Mouse (Mus musculus) left cerebral cortex, adult 11 months (tissue): Measurements from ENCODE around the gene Kcnq1.
A peak's percentile ranks its signal among the peaks of the same experiment; 100 is the strongest.

Experiments
- DNase-seq: peaks from one replicate; pipeline ENCODE4 v3.0.0; 2022; ENCODE audit warnings: low spot score

The Kcnq1 gene

DNA sequence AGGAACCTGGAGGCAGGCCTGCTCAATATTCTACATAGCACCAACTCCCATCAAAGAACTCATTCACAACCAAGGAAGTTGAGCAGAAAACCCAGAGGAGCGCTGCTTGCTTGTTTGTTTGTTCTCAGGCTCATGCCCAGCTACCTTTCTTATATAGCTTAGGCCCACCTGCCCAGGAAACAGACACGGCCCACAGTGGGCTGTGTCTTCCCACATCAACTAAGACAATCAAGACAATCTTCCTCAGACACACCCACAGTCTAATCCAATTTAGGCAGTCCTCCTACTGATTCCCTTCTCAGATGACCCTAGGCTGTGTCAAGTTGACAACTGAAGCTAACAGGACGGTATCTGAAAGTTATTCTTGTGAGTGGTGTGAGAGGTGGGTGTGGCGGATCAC, at the start of gene Kcnq1:
Gene Kcnq1 (plus strand): TSS at position 301 of the 400 bp plus-strand sequence.
- DNase-seq, result no peak

GRCm38 (mm10) chr7:143057023-143057422, 49.1 kb upstream of the Kcnq1 start:
- no peak for DNase-seq

- no peak for DNase-seq
Measured at GRCm38 (mm10) chr7:143057667-143058220, 48.4 kb upstream of the Kcnq1 start.

GRCm38 (mm10) chr7:143058221-143058697, 47.9 kb upstream of the Kcnq1 start:
- no peak for DNase-seq

DNA sequence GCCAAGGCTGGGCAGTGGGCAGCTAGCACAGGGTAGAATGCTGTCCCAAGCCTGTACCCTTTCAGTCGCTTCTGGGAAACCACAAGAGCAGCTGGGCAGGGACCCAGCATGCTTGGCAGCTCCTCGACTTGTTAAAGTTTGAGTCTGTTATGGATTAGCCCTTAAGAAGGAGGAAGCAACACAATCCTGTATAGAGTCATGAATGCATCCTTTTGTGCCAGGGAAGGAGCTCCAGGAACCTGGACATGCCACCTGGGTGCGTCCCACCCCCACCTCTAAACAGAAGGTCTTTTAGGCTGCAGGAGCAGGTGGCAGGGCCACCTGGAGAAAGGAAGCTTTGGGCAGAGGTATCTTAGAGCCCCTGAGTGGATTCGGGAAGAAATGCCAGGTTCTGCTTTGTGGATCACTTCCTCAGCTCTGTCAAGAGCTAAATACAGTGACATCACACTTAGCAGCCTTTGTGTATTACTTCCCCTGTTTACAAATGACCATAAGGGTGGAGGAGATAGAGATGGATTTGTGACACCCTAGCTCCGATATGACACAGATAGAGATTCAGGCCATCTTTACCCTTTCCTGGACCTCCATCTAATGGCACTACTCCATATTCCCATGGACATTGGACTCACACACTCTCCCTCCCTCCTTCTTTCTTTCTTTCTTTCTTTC, 46.8 kb upstream of the Kcnq1 start:
- DNase-seq, result no peak

DNA sequence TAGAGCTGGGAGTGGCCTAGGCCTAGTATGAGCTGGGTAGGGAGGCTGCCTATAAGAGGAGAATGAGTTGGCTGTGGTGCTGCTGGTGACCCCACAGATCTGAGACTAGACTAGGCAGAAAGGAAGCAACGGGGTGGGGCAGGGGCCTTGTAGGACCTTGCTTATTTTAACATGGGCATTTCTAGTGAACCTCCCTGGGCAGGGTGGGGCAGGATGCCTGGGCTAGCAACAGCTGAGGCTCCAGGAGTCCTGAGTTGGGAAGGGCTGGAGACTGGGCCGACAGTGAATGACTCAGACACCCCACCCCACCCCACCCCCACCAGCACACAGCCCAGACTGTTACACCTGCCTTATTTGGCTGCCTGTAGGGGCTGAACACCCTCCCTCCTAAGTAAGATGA, 43.5 kb upstream of the Kcnq1 start:
- no peak for DNase-seq

DNA sequence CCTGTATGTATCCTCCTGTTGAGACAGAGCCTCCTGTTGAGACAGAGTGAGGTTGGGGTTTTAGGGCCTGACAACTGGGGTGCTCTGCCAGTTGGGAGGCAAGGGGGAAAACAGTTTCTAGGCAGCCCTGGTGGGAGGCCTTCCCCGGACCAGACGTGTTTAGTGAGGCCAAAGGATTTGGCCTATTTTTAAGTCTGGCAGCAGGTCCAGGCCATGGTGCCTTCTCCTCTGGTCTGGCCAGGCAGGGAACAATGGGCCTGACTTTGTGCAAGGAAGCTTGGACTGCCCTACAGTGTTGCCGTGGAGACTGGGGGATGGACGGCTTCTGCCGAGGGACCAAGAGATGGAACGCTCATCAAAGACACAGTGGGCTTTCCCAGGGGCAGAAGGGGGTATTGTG, 41.9 kb upstream of the Kcnq1 start:
- no peak for DNase-seq

DNA sequence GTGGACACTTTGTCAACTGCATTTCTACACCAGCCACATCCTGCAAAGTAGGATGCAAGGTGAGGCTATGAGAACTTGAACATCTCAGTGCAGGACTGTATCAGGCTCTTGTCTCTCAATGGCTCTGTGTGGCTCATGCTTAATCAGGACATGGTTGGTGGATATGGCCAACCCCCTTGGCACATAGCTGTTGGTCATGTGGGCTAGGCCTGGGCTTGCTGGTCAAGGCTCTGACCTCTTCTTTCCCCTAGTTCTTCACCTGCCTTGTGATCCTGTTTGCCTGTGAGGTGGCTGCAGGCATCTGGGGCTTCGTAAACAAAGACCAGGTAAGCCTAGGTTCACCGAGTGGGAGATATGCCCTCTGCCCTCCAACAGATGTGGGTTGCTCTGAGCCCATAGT, 40.5 kb upstream of the Kcnq1 start:
- DNase-seq, result no peak

- no peak for DNase-seq
Measured at GRCm38 (mm10) chr7:143067469-143067868, 38.7 kb upstream of the Kcnq1 start.

DNA sequence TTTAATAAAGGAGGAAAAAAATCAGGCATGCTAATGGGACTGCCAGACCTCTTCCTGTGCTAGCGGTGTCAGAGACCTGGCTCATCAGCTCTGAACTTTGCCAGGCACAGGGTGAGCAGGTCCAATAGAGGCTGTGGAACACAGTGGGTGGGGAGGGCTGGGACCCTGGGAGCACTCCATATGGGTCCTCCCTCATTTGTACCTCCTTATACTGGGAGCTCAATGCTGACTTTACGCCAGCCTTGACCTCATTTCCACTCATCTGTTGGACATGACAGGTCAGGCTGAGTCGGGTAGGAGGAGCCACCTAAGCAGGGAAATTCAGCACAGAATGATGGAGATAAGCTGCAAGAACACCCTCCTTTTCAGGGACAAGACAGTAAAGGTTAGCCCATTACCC, 38.3 kb upstream of the Kcnq1 start:
- DNase-seq, result no peak

DNA sequence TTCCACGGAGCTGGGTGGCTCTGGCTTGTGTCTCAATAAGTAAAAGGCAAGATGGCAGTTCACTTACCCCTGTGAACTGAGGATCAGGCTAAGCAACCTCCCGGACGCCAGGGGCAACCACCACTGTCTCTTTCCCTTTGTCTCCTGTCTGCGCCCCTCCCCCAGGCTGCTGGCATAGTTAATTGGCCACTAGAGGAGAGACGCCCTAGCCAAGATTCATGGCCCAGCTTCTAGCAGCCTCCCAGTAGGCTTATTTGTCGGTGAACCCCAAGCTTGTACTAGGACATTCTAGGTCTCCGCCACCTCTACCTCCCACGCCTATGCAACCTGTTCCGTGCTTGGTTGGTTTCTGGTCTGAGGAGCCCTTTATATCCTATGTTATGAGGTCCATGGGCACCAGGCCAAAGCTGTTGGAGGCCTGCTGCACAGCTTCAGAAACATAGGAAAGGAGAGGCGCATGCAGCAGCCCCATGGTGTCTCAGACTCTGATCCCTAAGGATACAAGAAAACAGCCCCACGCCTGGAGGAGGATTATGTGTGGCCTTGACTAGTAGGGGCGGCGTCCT, 37.8 kb upstream of the Kcnq1 start:
- DNase-seq, result peak; percentile 63

DNA sequence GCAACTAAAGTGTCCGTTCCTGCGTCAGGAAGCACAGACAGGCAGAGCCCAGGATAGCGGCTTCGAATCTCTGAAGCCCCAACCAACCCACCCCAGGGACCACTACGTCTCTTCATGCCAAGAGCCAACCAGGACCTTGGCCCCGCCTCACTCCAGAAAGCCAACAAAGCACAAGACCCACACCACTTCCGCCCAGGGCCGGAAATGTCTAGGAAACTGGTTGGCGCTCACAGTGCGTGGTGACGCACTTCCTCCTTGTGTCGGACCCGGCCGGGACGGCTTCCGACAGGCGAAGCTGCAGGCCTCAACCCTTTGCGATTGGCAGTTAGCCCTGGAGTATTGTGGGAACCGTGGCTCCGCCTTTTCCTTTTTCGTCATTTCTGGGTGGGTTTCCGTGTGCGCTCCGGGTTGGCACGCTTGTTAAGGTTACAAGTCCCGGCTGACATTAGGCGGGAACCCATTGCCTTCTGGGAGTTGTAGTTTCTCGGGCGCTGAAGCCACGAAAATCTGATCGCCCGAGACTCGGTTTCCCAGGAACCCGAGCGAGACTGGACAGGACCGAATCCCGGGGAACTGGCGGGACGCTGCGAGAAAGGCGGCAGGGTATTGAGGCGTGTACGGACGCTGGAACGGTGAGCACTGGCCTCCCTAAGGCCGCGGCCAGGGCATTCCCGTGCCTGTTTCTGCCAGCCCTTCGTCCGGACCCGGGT, 37.1 kb upstream of the Kcnq1 start, which contains the start of gene Tssc4:
Gene Tssc4 (plus strand): TSS at position 368 of the 710 bp plus-strand sequence.
- DNase-seq, result peak; percentile 99

- DNase-seq, result no peak
Measured at GRCm38 (mm10) chr7:143069751-143070400, 36.3 kb upstream of the Kcnq1 start.

DNA sequence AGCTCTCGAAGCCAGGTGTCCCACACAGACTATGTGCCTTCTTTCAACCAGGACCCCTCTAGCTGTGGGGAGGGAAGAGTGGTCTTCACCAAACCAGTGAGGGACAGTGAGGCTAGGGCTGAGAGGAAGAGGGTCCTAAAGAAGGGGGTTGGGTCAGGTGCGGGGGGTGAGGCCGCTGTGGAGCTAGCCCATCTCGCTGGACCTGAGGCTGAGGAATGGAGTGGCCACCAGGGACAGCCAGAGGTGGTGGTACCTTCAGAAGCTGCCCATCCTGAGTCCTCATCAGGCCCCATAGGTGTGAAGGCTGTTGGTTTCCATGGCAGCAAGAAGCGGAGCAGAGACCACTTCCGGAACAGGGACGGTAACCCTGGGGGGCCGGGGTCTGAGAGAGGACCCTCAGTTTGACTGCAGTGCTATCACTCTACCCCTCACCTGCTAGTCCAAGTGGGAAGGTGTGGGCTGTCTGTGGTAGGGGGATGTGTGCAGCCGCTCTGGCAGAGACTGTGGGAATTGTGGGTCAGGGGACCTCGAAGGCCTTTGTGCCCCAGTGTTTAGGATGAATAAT, 35.6 kb upstream of the Kcnq1 start:
- DNase-seq, result no peak

- no peak for DNase-seq
Measured at GRCm38 (mm10) chr7:143072605-143073004, 33.6 kb upstream of the Kcnq1 start.

DNA sequence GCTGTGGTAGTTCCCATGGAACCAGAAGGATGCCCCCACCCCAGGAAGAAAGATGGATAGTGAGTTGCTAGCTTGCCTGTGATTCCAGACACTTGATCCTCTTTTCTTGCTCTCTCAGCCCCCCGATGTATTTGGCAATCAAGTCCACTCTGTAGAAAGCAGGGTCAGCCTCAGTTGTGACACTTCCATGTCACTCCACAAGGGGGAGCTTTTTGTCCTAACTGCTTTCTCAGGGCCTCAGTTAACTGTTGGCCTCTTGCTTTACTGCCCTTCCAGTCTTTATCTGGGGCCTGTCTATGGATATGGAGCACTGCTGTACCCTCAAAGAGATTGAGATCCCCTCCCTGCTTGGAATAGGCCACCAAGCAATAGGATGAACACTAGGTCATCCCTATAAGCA, 33.1 kb upstream of the Kcnq1 start:
- no peak for DNase-seq

- no peak for DNase-seq
Measured at GRCm38 (mm10) chr7:143075394-143075793, 30.8 kb upstream of the Kcnq1 start.

- no peak for DNase-seq
Measured at GRCm38 (mm10) chr7:143077351-143077750, 28.8 kb upstream of the Kcnq1 start.

GRCm38 (mm10) chr7:143082024-143082423, 24.1 kb upstream of the Kcnq1 start:
- DNase-seq, result no peak

GRCm38 (mm10) chr7:143083708-143084107, 22.5 kb upstream of the Kcnq1 start:
- DNase-seq, result no peak

DNA sequence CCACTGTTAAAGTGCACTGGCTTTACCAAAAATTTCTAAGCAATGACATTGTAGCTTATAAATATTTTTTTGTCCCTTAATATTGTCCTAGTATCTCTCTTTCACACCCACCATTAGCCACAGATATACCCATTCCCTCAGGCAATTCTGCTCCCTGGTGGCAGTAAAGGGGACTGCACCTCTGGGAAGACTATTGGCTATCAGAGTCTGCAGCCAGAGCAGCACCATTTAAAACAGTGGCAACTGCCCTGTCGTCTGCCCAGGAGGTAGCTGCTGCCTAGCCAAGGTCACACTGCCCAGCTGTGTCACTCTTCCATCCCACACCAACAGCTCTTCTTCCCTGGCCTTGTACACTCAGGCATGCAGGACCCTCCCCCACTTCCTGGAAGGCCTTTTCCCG, 19.8 kb upstream of the Kcnq1 start:
- DNase-seq, result no peak

DNA sequence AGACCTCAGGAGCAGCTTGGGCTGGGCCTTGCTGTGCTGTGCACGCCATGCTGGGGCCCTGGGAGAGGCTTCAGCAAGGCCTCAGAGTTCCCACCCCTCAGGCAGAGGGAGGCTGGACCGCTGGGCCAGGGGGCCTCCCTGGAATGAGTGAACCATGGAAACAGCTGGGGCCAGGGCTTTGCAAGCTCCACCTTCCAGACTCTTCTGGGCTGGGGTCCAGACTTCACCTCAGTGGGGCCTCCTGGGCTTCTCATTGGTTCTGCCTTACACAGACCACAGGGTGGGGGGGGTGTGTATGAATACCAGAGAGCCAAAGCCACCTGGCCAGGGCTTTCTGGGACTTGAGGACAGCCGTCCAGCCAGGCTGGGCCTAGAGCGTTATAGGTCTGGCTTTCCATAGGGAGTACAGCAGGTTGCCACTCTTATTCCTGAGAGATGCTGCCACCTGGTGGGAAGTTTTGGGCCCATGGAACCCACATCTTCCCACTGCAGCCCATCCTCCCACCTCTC, 19.0 kb upstream of the Kcnq1 start:
- DNase-seq, result no peak
